Mouse (Mus musculus): ENCODE measurements at regions not wholly inside any gene's neighbourhood (a gene's known extent, or its start where the extent isn't known, plus 50 kb on each side); places are given as distances from the start of the nearest gene placed in this dataset.

GRCm38 (mm10) chr2:11118625-11119024 lies 53.3 kb upstream of the Prkcq start:
- no peak for DNase-seq (ENCODE audit: low spot score in 2 of 2)

GRCm38 (mm10) chr2:11119301-11119700 lies 52.6 kb upstream of the Prkcq start:
- no peak for DNase-seq (ENCODE audit: low spot score in 2 of 2)

Data from left cerebral cortex, adult 9 months (tissue).